In the genomic region with DNA sequence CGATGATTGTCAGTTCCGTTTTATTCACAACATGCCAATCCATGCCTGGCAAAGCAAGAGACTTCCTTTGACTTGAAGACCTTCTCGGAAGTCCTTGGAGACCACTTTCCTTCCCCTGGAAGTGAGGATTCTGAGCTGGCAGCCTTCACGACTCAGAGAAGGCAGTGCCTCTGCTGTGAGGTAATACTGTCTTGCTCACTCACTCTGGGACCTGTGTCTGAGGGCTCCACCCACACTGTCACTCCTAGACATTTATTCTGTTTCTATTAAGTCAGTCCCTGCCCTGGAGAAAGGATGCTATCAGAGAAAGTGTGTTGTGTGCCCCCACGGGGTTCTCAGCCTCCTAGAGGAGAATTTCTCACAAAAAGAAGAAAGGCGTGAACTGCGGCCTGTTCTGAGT, we compare ENCODE assay signal across 20 mouse cellular contexts.
"Had no signal": no experiment of that assay in that cellular context is flagged by ENCODE, and none has a peak within 500 bp of the region (broad histone marks: within the 10 kb centered on the region; RNA-seq: fewer than 3 reads in every experiment).

No protein-coding gene starts in this region.

- H3K27me3 ChIP-seq: lung, embryonic 15.5 days; midbrain, embryonic 12.5 days; neural tube, embryonic 13.5 days; neural tube, embryonic 15.5 days had no signal

- H3K27ac ChIP-seq: lung, embryonic 15.5 days; midbrain, embryonic 10.5 days; midbrain, embryonic 12.5 days; neural tube, embryonic 13.5 days; neural tube, embryonic 15.5 days had no signal

- H3K4me2 ChIP-seq: lung, embryonic 15.5 days; midbrain, embryonic 12.5 days; neural tube, embryonic 13.5 days; neural tube, embryonic 15.5 days had no signal

- H3K4me3 ChIP-seq: lung, embryonic 15.5 days; midbrain, embryonic 10.5 days; midbrain, embryonic 12.5 days; myocyte; neural tube, embryonic 13.5 days; neural tube, embryonic 15.5 days had no signal

- H3K4me1 ChIP-seq: lung, embryonic 15.5 days; midbrain, embryonic 12.5 days; neural tube, embryonic 13.5 days; neural tube, embryonic 15.5 days had no signal

- DNase-seq: liver, postnatal 0 days; lung, adult 2 months; lung, postnatal 14 days; lung, postnatal 4 days; midbrain, embryonic 14.5 days; retina, postnatal 1 day; right cerebral cortex, postnatal 14 days; right cerebral cortex, postnatal 4 days; spleen, adult 18-20 months; thymus, adult 18-20 months; thymus, postnatal 14 days; thymus, postnatal 36 days had no signal

- ATAC-seq: liver, postnatal 0 days; lung, postnatal 0 days; midbrain, embryonic 16.5 days had no signal

- H3K36me3 ChIP-seq: lung, embryonic 15.5 days; midbrain, embryonic 10.5 days; midbrain, embryonic 12.5 days; neural tube, embryonic 13.5 days; neural tube, embryonic 15.5 days had no signal

- H3K9me3 ChIP-seq: lung, embryonic 15.5 days; midbrain, embryonic 10.5 days; midbrain, embryonic 12.5 days; neural tube, embryonic 13.5 days; neural tube, embryonic 15.5 days had no signal

- H3K9ac ChIP-seq: liver, postnatal 0 days; lung, embryonic 15.5 days; midbrain, embryonic 12.5 days; neural tube, embryonic 13.5 days; neural tube, embryonic 15.5 days had no signal
